Mouse (Mus musculus) neural tube, embryonic 14.5 days (tissue): ENCODE results near the gene Atp5s. TPM values are rescaled to one million over a fixed set of nuclear protein-coding genes. Genes with fewer than 3 reads are reported as not detected.

ENCODE experiments used
- ATAC-seq: fragments of 200-750 bp; cut with Nextera tagmentation; 2 replicates; pipeline ENCODE4 v1.8.0; 2017; ENCODE audit warnings: low read depth, mild to moderate bottlenecking, moderate TSS enrichment, moderate library complexity
- H3K27ac ChIP-seq: fragments of 300-500 bp; sonication (generic); 2 replicates; pipeline ENCODE4 v1.5.1; 2014; ENCODE audit warnings: low read depth, mild to moderate bottlenecking, control low read depth, low read length, moderate library complexity, mixed read lengths
- H3K27me3 ChIP-seq: fragments of 300-500 bp; sonication (generic); 2 replicates; pipeline ENCODE4 v1.6.1; 2014; ENCODE audit warnings: low read length; ENCODE audit not compliant: control insufficient read depth, insufficient read depth
- H3K36me3 ChIP-seq: fragments of 300-500 bp; sonication (generic); 2 replicates; pipeline ENCODE4 v1.6.1; 2014; ENCODE audit warnings: low read length, mixed read lengths; ENCODE audit not compliant: control insufficient read depth, insufficient read depth
- H3K4me1 ChIP-seq: fragments of 300-500 bp; sonication (generic); 2 replicates; pipeline ENCODE4 v1.6.1; 2014; ENCODE audit warnings: low read length; ENCODE audit not compliant: control insufficient read depth, insufficient read depth
- H3K4me2 ChIP-seq: fragments of 300-500 bp; sonication (generic); 2 replicates; pipeline ENCODE4 v1.6.1; 2014; ENCODE audit warnings: mild to moderate bottlenecking, low read depth, low read length, control low read depth
- H3K4me3 ChIP-seq: fragments of 300-500 bp; sonication (generic); 2 replicates; pipeline ENCODE4 v1.5.1; 2014; ENCODE audit warnings: low read depth, low read length, control low read depth, mixed read lengths
- H3K9ac ChIP-seq: fragments of 300-500 bp; sonication (generic); replicated peaks from 2 replicates; pipeline ENCODE4 v1.6.1; 2014; ENCODE audit warnings: low read depth, mild to moderate bottlenecking, control low read depth, low read length, mixed read lengths
- H3K9me3 ChIP-seq: fragments of 300-500 bp; sonication (generic); 2 replicates; pipeline ENCODE4 v1.6.1; 2016; ENCODE audit warnings: low read length; ENCODE audit not compliant: control insufficient read depth
- WGBS: fragments of 180-500 bp; shearing (Covaris S2); extraction: QIAGEN DNeasy Blood & Tissue Kit; methylation state at CpG from one replicate; pipeline ENCODE4 v1.1.7; 2014; 5-methylcytosine and 5-hydroxymethylcytosine counted together
- polyA plus RNA-seq: library from polyadenylated mRNA; unstranded; fragments of >200 nt; fragmentation: Nextera tagmentation; extraction: Ambion mirVana; gene quantifications from 2 replicates; pipeline ENCODE4 v1.2.1, GENCODE M21; 2014

Gene Atp5s
- polyA plus RNA-seq, 1 experiment from 2014 or later = 44.9 TPM

- no peak overlapping the region for H3K4me3 ChIP-seq
- H3K27ac ChIP-seq = no peak overlapping the region
- no peaks in the 10 kb centered on the region for H3K36me3 ChIP-seq
- H3K9ac ChIP-seq = no peak overlapping the region
- H3K4me1 ChIP-seq = no peaks in the 10 kb centered on the region; the same call in 1 of the 2 replicates
- H3K9me3 ChIP-seq = no peaks in the 10 kb centered on the region
- ATAC-seq = no peak
- no peak overlapping the region for H3K4me2 ChIP-seq
- H3K27me3 ChIP-seq = no peaks in the 10 kb centered on the region
- whole genome bisulfite sequencing = 87% methylated on average over 5 of the region's 5 CpGs
These were observed 29.2 kb downstream of the Atp5s start for GRCm38 (mm10) chr12:69753936-69754335.

GRCm38 (mm10) chr12:69756015-69756414, 31.3 kb downstream of the Atp5s start:
- no peak overlapping the region for H3K9ac ChIP-seq
- H3K36me3 ChIP-seq = no peaks in the 10 kb centered on the region
- no peak overlapping the region for H3K27ac ChIP-seq
- H3K9me3 ChIP-seq = no peaks in the 10 kb centered on the region
- WGBS = 86% methylated on average over 5 of the region's 5 CpGs
- no peaks in the 10 kb centered on the region for H3K27me3 ChIP-seq
- no peak overlapping the region for H3K4me2 ChIP-seq
- no peaks in the 10 kb centered on the region; the same call in 1 of the 2 replicates for H3K4me1 ChIP-seq
- ATAC-seq = no peak
- no peak overlapping the region for H3K4me3 ChIP-seq

- 16% methylated on average over 22 of the region's 22 CpGs for WGBS
- H3K9me3 ChIP-seq = no peaks in the 10 kb centered on the region
- no peaks in the 10 kb centered on the region for H3K27me3 ChIP-seq
- no peak overlapping the region for H3K27ac ChIP-seq
- H3K4me1 ChIP-seq = no peaks in the 10 kb centered on the region; the same call in 1 of the 2 replicates
- H3K36me3 ChIP-seq = no peaks in the 10 kb centered on the region
- peak; percentile 90 for ATAC-seq
- H3K9ac ChIP-seq = 0 out of 2 replicates have a peak overlapping the region, but pooled peaks have one; percentile 8
- peak overlapping the region; percentile 38 for H3K4me2 ChIP-seq
- H3K4me3 ChIP-seq = no peak overlapping the region
These were observed 32.8 kb downstream of the Atp5s start for GRCm38 (mm10) chr12:69757418-69758141.

- WGBS = 13% methylated on average over 20 of the region's 22 CpGs
- no peak; the same call in 1 of the 2 replicates for ATAC-seq
These were observed 33.8 kb downstream of the Atp5s start for GRCm38 (mm10) chr12:69758221-69759185.

GRCm38 (mm10) chr12:69759267-69759885, 34.6 kb downstream of the Atp5s start:
- Histone ChIP-seq H3K4me1 (no peaks in the 10 kb centered on the region; the same call in 1 of the 2 replicates), H3K9ac (no peak overlapping the region), H3K27ac (no peak overlapping the region), H3K9me3 (no peaks in the 10 kb centered on the region), H3K27me3 (no peaks in the 10 kb centered on the region), H3K4me3 (no peak overlapping the region), H3K4me2 (no peak overlapping the region), H3K36me3 (no peaks in the 10 kb centered on the region)
- ATAC-seq = no peak
- 46% methylated on average over 7 of the region's 7 CpGs for WGBS

More at GRCm38 (mm10) chr12:69758221-69759185, 33.8 kb downstream of the Atp5s start:
- Histone ChIP-seq H3K9ac (no peak overlapping the region), H3K27ac (no peak overlapping the region), H3K36me3 (no peaks in the 10 kb centered on the region), H3K9me3 (no peaks in the 10 kb centered on the region), H3K4me3 (peak overlapping the region; percentile 17; the same call in 1 of the 2 replicates), H3K27me3 (no peaks in the 10 kb centered on the region), H3K4me1 (no peaks in the 10 kb centered on the region; the same call in 1 of the 2 replicates), H3K4me2 (peak overlapping the region; percentile 38)

- no peak overlapping the region for H3K9ac ChIP-seq
- no peak for ATAC-seq
- WGBS = 55% methylated on average over 6 of the region's 6 CpGs
- no peak overlapping the region for H3K4me3 ChIP-seq
- no peaks in the 10 kb centered on the region for H3K36me3 ChIP-seq
- H3K4me2 ChIP-seq = no peak overlapping the region
- H3K27ac ChIP-seq = no peak overlapping the region
- H3K4me1 ChIP-seq = no peaks in the 10 kb centered on the region; the same call in 1 of the 2 replicates
- H3K27me3 ChIP-seq = no peaks in the 10 kb centered on the region
- no peaks in the 10 kb centered on the region for H3K9me3 ChIP-seq
These were observed 35.3 kb downstream of the Atp5s start for GRCm38 (mm10) chr12:69760014-69760413.

- Histone ChIP-seq H3K4me1 (no peaks in the 10 kb centered on the region; the same call in 1 of the 2 replicates), H3K4me2 (no peak overlapping the region), H3K9ac (no peak overlapping the region), H3K4me3 (no peak overlapping the region), H3K36me3 (no peaks in the 10 kb centered on the region), H3K27me3 (no peaks in the 10 kb centered on the region), H3K27ac (no peak overlapping the region), H3K9me3 (no peaks in the 10 kb centered on the region)
- no peak for ATAC-seq
- WGBS = 79% methylated on average over 20 of the region's 20 CpGs
These were observed 36.1 kb downstream of the Atp5s start for GRCm38 (mm10) chr12:69760743-69761406.

GRCm38 (mm10) chr12:69761603-69762002, 36.9 kb downstream of the Atp5s start:
- 90% methylated on average over 2 of the region's 2 CpGs for WGBS
- no peak overlapping the region for H3K27ac ChIP-seq
- no peak overlapping the region for H3K9ac ChIP-seq
- no peaks in the 10 kb centered on the region; the same call in 1 of the 2 replicates for H3K4me1 ChIP-seq
- no peak overlapping the region for H3K4me2 ChIP-seq
- no peaks in the 10 kb centered on the region for H3K36me3 ChIP-seq
- no peak for ATAC-seq
- no peak overlapping the region for H3K4me3 ChIP-seq
- no peaks in the 10 kb centered on the region for H3K27me3 ChIP-seq
- H3K9me3 ChIP-seq = no peaks in the 10 kb centered on the region
